Mouse (Mus musculus) cortical plate, adult 2 months (tissue): ENCODE measurements around the gene Dhx16.

ENCODE experiments used
- CTCF ChIP-seq: fragments of 200-500 bp; IDR thresholded peaks from 2 replicates; pipeline ENCODE4 v1.5.1; 2011; ENCODE audit warnings: mild to moderate bottlenecking, control low read depth, low read length; ENCODE audit not compliant: insufficient read depth; ENCODE audit errors: extremely low read depth
- POLR2A ChIP-seq: fragments of 200-500 bp; IDR thresholded peaks from 2 replicates; pipeline ENCODE4 v1.6.1; 2011; ENCODE audit warnings: mild to moderate bottlenecking, low read length, control low read depth; ENCODE audit not compliant: insufficient read depth; ENCODE audit errors: extremely low read depth

DNA sequence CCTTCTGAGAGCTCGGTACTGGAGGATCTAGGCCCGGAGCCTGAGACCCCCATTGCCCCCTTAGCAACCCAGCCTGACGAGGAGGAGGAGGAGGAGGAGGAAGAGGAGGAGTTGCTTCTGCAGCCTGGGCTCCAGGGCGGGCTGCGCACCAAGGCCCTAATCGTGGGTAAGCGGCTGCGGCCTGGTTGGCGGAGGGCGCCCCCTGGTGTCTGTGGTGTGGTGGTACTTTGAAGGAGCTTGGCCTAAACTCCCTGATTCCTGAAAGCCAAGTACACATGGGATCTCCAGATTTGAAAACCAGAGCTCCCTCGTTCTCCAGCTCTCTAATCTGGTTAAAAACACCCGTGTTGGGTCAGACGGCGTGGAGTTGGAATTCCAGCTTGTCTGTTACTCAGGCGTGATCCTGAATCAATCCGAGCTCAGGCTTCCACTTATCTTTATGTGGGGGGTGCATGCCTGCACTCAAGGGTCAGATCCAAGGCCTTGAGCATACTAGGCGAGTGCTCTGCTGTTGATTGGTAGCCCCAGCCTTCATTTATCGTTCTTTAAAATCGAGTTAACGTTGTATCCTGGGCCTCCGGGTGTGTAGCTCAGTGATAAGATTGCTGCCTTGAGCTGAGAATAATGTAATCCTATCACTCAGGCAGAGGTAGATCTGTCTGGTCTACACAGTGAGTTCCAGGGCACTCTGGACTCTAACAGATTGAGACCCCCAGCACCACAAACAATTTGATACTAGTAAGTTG is 5.7 kb upstream of the Dhx16 start:
- TF ChIP-seq CTCF: peak; percentile 82
- TF ChIP-seq POLR2A: no peak
